Mouse (Mus musculus) lung, postnatal 0 days (tissue): Measurements from ENCODE around the gene Ankfn1.

ENCODE experiments used
- CTCF ChIP-seq: IDR thresholded peaks from 2 replicates; pipeline ENCODE4 v1.5.1; 2016; ENCODE audit warnings: antibody characterized with exemption, mild to moderate bottlenecking
- EP300 ChIP-seq: IDR thresholded peaks from 2 replicates; pipeline ENCODE4 v1.6.1; 2016; ENCODE audit warnings: antibody characterized with exemption, mild to moderate bottlenecking, control low read depth

DNA sequence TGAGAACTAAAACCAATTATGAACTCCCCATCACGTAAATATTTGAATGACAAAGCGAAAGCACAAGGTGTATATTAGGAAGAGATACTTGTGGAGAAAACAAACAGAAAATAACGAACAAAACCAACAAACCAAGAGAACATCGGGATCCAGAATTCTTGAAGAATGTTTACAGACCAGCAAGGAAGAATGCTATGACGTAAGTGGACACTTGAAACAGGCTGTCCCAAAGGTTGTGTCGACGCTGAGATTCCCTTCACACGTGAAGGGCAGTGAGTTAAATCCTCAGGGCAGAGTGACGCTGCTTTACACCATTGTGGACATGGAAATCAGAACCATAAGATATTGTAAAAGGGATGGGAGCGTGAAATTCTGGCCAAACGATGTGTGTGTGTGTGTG is 30.5 kb upstream of the Ankfn1 start:
- TF ChIP-seq EP300 (peak; percentile 100), CTCF (no peak)
